Mouse (Mus musculus): ENCODE measurements around the gene Rinl. TPM values are rescaled to one million over a fixed set of nuclear protein-coding genes. Genes with fewer than 3 reads are reported as not detected.

The Rinl gene
- polyA plus RNA-seq, 1 experiment from 2014 or later: 4.0 TPM

DNA sequence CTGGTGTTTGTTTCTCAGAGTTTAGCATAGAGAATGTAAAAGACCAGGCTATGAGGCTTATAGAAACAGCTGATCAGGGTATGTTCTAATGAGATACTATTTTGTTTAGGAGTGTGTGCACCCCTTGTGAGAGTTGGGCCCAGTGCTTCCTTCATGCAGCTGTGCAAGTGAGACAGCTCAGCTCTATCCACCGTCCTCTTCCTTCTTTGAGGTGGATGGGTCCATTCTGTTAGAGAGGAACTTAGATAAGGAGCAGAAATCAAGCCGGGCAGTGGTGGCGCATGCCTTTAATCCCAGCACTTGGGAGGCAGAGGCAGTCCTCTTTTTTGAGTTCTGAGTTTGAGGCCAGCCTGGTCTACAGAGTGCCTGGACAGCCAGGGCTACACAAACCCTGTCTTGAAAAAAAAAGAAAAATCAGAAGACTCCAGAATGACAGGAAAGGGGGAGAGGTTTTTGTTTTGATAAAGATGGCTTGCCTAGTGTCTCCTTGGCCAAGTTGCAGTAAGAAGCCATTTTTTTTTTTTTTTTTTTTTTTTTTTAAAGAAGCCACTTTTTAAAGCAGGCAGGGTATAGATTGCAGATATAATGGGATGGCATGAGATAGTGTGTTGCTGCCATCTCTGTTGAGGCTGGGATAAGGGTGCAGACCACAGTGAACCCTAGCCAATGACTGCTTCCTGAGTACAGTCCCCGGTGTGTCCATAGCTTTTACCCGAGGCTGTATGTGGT, 25.7 kb downstream of the Rinl start:
- H3K9me3 ChIP-seq: no peaks in the 10 kb centered on the region
- 91% methylated on average over 5 of the region's 5 CpGs for WGBS
- no peak overlapping the region for H3K27ac ChIP-seq
- H3K4me3 ChIP-seq: peak overlapping the region; percentile 87; the same call in 1 of the 2 replicates
- peaks cover 79% of the 10 kb centered on the region for H3K4me1 ChIP-seq (replicated peaks)
- no peak for DNase-seq (ENCODE audit: low spot score)
- H3K27me3 ChIP-seq (ENCODE audit: insufficient read depth, poor library complexity, severe bottlenecking): no peaks in the 10 kb centered on the region
- peaks cover 79% of the 10 kb centered on the region for H3K36me3 ChIP-seq

DNA sequence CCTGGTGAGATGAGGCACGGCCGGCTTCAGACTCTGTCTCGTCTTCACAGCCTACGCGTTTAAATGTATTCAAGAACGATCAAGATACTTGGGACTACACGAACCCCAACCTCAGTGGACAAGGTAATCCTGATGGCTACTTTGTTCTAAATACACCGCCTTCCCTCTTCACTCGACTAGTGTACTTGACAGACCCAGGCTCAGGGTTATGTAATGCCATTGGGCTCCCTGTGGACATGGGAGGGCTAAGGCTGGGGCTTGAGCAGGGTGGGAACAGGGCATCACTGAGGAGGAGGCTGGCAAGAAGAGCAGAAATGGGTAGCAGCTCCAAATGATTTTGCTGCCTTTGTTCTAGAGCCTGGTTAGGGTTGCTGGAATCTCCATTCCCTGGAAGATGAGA, 26.5 kb downstream of the Rinl start:
- no peaks in the 10 kb centered on the region for H3K9me3 ChIP-seq
- H3K4me1 ChIP-seq (replicated peaks): peaks cover 84% of the 10 kb centered on the region
- WGBS: 92% methylated on average over 9 of the region's 9 CpGs
- H3K4me3 ChIP-seq: 0 out of 2 replicates have a peak overlapping the region, but pooled peaks have one; percentile 12
- no peaks in the 10 kb centered on the region for H3K27me3 ChIP-seq (ENCODE audit: insufficient read depth, poor library complexity, severe bottlenecking)
- no peak for DNase-seq (ENCODE audit: low spot score)
- H3K27ac ChIP-seq: no peak overlapping the region
- H3K36me3 ChIP-seq: peaks cover 87% of the 10 kb centered on the region

DNA sequence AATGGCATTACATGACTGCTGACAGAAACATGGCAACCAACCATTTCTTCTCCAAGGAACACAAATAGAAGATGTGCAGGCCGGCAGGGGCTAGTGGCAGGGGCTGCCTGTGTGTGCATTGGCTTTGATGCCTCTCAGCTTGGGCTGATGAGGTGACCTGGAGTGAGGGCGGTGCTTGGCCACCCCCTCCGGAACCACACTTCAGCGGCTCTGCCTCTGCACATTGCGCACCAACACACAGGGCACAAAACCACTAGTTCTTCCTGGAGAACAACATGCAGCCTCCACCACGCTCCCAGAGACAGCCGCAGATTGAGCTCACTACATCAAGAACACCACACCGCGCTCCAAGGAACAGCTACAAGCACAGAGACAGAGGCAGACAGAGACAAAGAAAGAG, 27.4 kb downstream of the Rinl start:
- H3K27ac ChIP-seq: no peak overlapping the region
- 86% methylated on average over 9 of the region's 9 CpGs for WGBS
- H3K4me3 ChIP-seq: no peak overlapping the region
- H3K27me3 ChIP-seq (ENCODE audit: insufficient read depth, poor library complexity, severe bottlenecking): no peaks in the 10 kb centered on the region
- no peak for DNase-seq (ENCODE audit: low spot score)
- peaks cover 97% of the 10 kb centered on the region for H3K36me3 ChIP-seq
- peaks cover 94% of the 10 kb centered on the region for H3K4me1 ChIP-seq (replicated peaks)
- no peaks in the 10 kb centered on the region for H3K9me3 ChIP-seq

DNA sequence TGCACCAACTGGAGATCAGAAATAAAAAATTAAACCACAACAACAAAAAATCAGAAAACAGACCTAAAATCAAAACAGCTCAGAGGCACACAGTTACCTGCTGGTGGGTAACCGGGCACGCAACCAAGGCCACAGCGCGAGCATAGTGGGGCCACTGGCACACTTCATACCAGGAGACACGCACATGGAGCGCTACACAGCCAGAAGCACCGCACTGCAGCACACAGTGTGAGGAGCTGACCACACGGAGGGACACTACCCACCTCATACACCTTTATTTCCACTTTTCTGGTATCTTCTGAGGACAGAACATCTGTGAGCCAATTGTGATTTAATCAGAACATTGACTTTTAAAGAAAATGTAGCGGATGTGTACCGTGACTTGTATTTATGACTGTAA, 28.2 kb downstream of the Rinl start:
- Histone ChIP-seq H3K36me3 (peaks cover 99% of the 10 kb centered on the region), H3K4me1 (replicated peaks) (peaks cover 96% of the 10 kb centered on the region), H3K4me3 (no peak overlapping the region), H3K27ac (no peak overlapping the region), H3K9me3 (no peaks in the 10 kb centered on the region), H3K27me3 (ENCODE audit: insufficient read depth, poor library complexity, severe bottlenecking) (no peaks in the 10 kb centered on the region)
- DNase-seq (ENCODE audit: low spot score): no peak
- 97% methylated on average over 10 of the region's 10 CpGs for WGBS

DNA sequence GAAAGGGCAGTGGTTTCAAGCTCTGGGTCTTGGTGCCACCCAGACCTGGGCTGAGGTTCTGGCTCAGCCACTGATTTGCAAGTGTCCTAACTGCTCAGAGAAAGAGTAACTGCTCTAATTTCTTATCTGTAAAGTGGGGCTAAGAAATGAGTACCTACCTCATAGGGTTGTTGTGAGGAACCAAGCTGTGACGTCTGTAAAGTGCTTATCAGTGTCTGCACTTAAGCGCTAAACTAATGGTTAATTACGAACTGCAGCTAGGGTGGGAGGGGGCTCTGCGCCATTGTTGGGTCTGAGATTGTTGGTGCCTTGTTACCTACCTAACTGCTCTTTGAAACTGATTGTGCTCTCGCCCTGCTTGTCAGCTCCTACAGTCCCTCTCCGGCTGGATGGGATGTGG, 28.8 kb downstream of the Rinl start:
- H3K4me3 ChIP-seq: no peak overlapping the region
- peaks cover 99% of the 10 kb centered on the region for H3K36me3 ChIP-seq
- WGBS: 83% methylated on average over 6 of the region's 6 CpGs
- H3K9me3 ChIP-seq: no peaks in the 10 kb centered on the region
- H3K27me3 ChIP-seq (ENCODE audit: insufficient read depth, poor library complexity, severe bottlenecking): no peaks in the 10 kb centered on the region
- H3K27ac ChIP-seq: no peak overlapping the region
- peaks cover 95% of the 10 kb centered on the region for H3K4me1 ChIP-seq (replicated peaks)
- no peak for DNase-seq (ENCODE audit: low spot score)

DNA sequence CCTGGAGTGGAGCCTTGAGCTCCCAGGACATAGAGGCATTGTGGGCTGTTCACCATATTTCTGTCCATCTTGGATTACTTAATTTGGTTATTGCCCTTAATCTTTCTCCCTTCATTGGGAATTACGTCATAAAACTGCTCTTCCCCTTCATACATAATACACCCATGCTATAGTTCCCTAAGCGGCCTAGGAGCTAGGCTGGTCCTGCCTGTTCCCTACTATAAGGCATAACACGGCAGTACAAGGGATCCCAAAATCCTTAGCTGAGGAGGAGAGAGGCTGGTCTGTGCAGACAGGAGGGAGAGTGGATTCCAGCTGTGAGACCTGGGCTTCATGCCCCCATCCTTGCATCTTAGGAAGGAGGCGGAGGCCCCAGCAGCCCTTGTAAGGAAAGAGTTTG, 29.2 kb downstream of the Rinl start:
- no peaks in the 10 kb centered on the region for H3K9me3 ChIP-seq
- 83% methylated on average over 4 of the region's 4 CpGs for WGBS
- DNase-seq (ENCODE audit: low spot score): no peak
- H3K4me3 ChIP-seq: peak overlapping the region; percentile 34; the same call in 1 of the 2 replicates
- H3K36me3 ChIP-seq: peaks cover 99% of the 10 kb centered on the region
- H3K4me1 ChIP-seq (replicated peaks): peaks cover 92% of the 10 kb centered on the region
- no peak overlapping the region for H3K27ac ChIP-seq
- no peaks in the 10 kb centered on the region for H3K27me3 ChIP-seq (ENCODE audit: insufficient read depth, poor library complexity, severe bottlenecking)

DNA sequence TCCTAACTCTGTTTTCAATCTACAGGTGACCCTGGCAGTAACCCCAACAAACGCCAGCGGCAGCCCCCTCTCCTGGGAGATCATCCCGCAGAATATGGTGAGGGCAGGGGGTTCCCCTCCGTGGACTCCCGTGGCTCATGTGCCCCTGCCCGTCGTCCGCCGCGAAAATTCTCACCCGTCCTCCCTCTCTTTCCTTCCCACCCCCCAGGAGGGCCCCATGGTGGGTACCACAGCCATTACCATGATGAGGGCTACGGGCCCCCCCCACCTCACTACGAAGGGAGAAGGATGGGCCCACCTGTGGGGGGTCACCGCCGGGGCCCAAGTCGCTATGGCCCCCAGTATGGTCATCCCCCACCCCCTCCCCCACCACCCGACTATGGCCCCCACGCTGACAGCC, 29.7 kb downstream of the Rinl start:
- Histone ChIP-seq H3K9me3 (no peaks in the 10 kb centered on the region), H3K27me3 (ENCODE audit: insufficient read depth, poor library complexity, severe bottlenecking) (no peaks in the 10 kb centered on the region), H3K4me1 (replicated peaks) (peaks cover 89% of the 10 kb centered on the region), H3K4me3 (peak overlapping the region; percentile 34; the same call in 1 of the 2 replicates), H3K36me3 (peaks cover 96% of the 10 kb centered on the region), H3K27ac (peak overlapping the region; percentile 50; the same call in 1 of the 2 replicates)
- no peak for DNase-seq (ENCODE audit: low spot score)
- WGBS: 82% methylated on average over 18 of the region's 18 CpGs

DNA sequence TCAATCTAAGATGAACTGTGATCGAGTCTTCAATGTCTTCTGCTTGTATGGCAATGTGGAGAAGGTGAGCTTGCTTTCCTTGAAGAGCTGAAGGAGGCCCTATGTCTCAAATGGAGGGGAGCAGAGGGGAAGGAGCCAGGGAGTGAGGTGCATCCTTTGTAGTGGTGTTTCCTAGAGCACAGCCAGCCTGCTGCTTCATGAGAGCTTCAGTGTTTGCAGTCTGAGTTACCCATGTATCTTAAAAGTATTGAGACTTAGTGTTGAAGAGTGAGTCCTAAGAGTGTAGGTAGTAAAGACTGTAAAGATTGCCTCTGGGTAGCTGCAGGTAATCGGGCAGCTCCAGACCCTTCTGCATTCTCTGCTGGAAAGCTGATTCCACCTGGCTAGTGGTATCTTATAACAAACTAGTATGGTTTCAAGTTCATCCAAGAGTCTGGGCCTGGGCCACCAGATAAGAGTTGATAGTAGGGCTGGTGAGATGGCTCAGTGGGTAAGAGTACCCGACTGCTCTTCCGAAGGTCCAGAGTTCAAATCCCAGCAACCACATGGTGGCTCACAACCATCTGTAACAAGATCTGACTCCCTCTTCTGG, 30.2 kb downstream of the Rinl start:
- H3K27me3 ChIP-seq (ENCODE audit: insufficient read depth, poor library complexity, severe bottlenecking): no peaks in the 10 kb centered on the region
- H3K4me3 ChIP-seq: peak overlapping the region; percentile 34; the same call in 1 of the 2 replicates
- no peaks in the 10 kb centered on the region for H3K9me3 ChIP-seq
- H3K27ac ChIP-seq: no peak overlapping the region
- 89% methylated on average over 4 of the region's 4 CpGs for WGBS
- H3K4me1 ChIP-seq (replicated peaks): peaks cover 85% of the 10 kb centered on the region
- DNase-seq (ENCODE audit: low spot score): no peak
- peaks cover 91% of the 10 kb centered on the region for H3K36me3 ChIP-seq

DNA sequence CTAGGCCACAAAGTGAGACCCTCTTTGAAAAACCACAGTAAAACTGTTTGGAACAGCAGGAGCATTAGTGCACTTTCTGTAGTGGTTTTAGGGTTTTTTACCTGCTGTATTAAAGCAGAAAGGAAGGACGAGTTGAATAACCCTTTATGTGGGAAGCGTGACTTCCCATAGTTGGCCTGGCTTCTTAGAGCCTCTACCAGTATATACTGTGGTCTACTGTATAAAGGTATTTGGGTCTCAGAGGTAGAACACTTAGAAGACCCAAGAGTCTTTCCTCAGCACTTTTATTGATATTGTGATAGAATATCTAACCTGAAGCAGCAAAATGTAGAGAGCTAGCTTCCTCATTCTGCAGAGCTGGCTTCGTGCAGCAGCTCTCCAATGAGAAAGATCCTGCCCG, 30.8 kb downstream of the Rinl start:
- Histone ChIP-seq H3K27me3 (ENCODE audit: insufficient read depth, poor library complexity, severe bottlenecking) (no peaks in the 10 kb centered on the region), H3K27ac (peak overlapping the region; percentile 83), H3K36me3 (peaks cover 85% of the 10 kb centered on the region), H3K9me3 (no peaks in the 10 kb centered on the region), H3K4me3 (peak overlapping the region; percentile 36; the same call in 1 of the 2 replicates), H3K4me1 (replicated peaks) (peaks cover 82% of the 10 kb centered on the region)
- WGBS: 85% methylated on average over 4 of the region's 4 CpGs
- no peak for DNase-seq (ENCODE audit: low spot score)

DNA sequence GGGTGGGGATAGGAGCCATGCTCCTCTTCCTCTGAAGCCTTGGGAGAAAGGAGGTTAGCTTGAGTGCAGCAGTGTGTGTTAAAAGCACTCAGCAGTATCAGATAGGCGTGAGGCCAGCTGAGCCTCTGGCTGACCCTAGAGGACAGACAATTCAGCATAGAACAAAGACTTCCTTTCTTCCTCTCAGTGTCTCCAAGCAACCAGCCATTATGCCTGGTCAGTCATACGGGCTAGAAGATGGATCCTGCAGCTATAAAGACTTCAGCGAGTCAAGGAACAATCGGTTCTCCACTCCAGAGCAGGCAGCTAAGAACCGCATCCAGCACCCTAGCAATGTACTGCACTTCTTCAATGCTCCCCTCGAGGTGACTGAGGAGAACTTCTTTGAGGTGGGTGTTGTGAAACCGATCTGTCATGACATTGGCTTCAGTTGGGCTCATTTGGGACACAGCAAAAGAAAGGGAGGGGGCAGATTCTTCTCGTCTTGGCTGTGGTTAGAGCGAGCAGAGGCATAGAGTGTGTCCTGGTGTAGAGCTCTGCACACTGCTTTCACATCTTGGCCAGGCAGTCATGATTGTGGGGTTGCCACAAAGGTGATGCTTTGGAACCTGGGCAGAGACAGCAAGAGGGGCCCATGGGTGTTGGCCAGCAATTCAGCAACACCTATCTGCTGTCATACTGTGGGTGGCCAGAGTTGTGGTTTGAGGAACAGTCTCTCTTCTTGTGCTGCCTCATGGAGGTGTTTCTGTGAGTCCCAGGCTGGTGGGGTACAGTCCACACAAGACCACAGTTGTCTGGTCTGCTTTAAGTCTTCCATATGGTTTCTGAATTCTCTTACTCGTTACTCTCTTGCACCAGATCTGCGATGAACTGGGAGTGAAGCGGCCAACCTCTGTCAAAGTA, 31.8 kb downstream of the Rinl start:
- peak; percentile 76 for DNase-seq (ENCODE audit: low spot score)
- Histone ChIP-seq H3K4me1 (replicated peaks) (peaks cover 79% of the 10 kb centered on the region), H3K27me3 (ENCODE audit: insufficient read depth, poor library complexity, severe bottlenecking) (no peaks in the 10 kb centered on the region)

DNA sequence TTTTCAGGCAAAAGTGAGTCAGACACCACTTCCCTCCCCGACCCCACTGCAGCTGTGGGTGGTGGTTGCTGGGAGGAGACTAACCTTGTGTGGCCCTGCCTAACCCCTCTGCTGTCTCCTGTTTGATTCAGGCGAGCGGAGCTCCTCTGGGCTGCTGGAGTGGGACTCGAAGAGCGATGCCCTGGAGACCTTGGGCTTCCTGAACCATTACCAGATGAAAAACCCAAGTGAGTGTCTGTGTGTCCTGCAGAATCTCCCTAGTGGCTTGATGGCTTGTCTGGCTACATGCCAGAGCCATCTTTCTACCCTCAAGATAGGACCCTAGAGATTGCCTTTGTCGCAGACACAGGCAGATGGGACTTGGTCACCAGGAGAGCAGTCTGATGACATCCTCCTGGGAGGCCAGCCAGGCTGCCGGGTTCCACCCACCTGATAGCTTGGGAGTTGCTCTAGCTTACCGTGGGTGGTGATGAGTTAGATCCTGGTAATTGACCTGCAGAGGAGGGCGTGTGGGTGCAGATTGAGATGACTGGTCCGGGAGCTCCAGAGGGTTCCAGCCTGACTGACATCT, 32.6 kb downstream of the Rinl start:
- Histone ChIP-seq H3K27ac (peak overlapping the region; percentile 83), H3K4me1 (replicated peaks) (peaks cover 77% of the 10 kb centered on the region), H3K36me3 (peaks cover 67% of the 10 kb centered on the region), H3K4me3 (peak overlapping the region; percentile 36; the same call in 1 of the 2 replicates), H3K9me3 (no peaks in the 10 kb centered on the region), H3K27me3 (ENCODE audit: insufficient read depth, poor library complexity, severe bottlenecking) (no peaks in the 10 kb centered on the region)
- DNase-seq (ENCODE audit: low spot score): peak; percentile 16
- 78% methylated on average over 10 of the region's 10 CpGs for WGBS

More for the DNA sequence above, 31.8 kb downstream of the Rinl start:
- WGBS: 40% methylated on average over 12 of the region's 12 CpGs
- Histone ChIP-seq H3K9me3 (no peaks in the 10 kb centered on the region), H3K36me3 (peaks cover 74% of the 10 kb centered on the region), H3K27ac (peak overlapping the region; percentile 83), H3K4me3 (peak overlapping the region; percentile 36)

DNA sequence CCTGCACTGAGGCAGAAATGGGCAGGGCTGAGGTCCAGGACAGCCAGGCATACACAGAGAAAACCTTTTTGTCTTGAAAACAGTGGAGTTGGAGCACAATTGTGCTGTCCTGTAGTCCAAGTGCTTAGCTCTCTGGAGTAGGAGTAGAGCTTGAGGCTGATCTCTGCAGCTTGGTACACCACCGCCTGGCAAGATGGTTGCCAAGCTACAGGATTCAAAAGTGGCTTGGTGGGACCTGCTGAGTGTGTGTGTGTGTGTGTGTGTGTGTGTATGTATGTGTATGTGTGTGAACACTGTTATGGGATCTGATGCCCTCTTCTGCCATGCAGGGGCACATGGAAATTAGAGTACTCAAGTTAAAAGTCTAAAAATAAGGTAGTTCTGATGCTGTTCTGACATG, 33.8 kb downstream of the Rinl start:
- Histone ChIP-seq H3K4me1 (replicated peaks) (peaks cover 65% of the 10 kb centered on the region), H3K9me3 (no peaks in the 10 kb centered on the region), H3K36me3 (peaks cover 55% of the 10 kb centered on the region), H3K27me3 (ENCODE audit: insufficient read depth, poor library complexity, severe bottlenecking) (no peaks in the 10 kb centered on the region), H3K27ac (no peak overlapping the region), H3K4me3 (no peak overlapping the region)
- 76% methylated on average over 1 of the region's 1 CpGs for WGBS
- DNase-seq (ENCODE audit: low spot score): peak; percentile 12

All from hindbrain, embryonic 10.5 days (tissue).